Mouse (Mus musculus) bone marrow macrophage, adult 2 months (primary cell): ENCODE data around the gene Exosc3. TPM values are rescaled to one million over a fixed set of nuclear protein-coding genes. Genes with fewer than 3 reads are reported as not detected.

Source experiments
- H3K27ac ChIP-seq: 2 replicates; pipeline ENCODE4 v1.5.1; 2012; ENCODE audit warnings: low read depth, low read length; ENCODE audit not compliant: insufficient read depth
- H3K4me1 ChIP-seq: 2 replicates; pipeline ENCODE4 v1.6.1; 2012; ENCODE audit warnings: low read length; ENCODE audit not compliant: control insufficient read depth, insufficient read depth
- H3K4me3 ChIP-seq: 2 replicates; pipeline ENCODE4 v1.5.1; 2012; ENCODE audit warnings: mild to moderate bottlenecking, low read length, moderate library complexity; ENCODE audit not compliant: insufficient read depth
- CTCF ChIP-seq: IDR thresholded peaks from 2 replicates; pipeline ENCODE4 v1.5.1; 2012; ENCODE audit warnings: low read depth, mild to moderate bottlenecking, low read length, moderate library complexity
- POLR2A ChIP-seq: IDR thresholded peaks from 2 replicates; pipeline ENCODE4 v1.6.1; 2012; ENCODE audit warnings: mild to moderate bottlenecking, low read depth, low read length, borderline replicate concordance
- polyA plus RNA-seq: library from polyadenylated mRNA; stranded (reverse); fragments of >200 nt; gene quantifications from 2 replicates; pipeline ENCODE4 v1.2.4, GENCODE M21; 2012; ENCODE audit not compliant: missing spikeins, insufficient read depth, insufficient read length

The Exosc3 gene
- polyA plus RNA-seq, 1 experiment = 33.4 TPM

- Histone ChIP-seq H3K4me1 (no peaks in the 10 kb centered on the region), H3K27ac (no peak overlapping the region), H3K4me3 (no peak overlapping the region)
- no peak for TF ChIP-seq CTCF
- no peak for TF ChIP-seq POLR2A
Observed at GRCm38 (mm10) chr4:45286318-45286717, 56.2 kb downstream of the Exosc3 start.

DNA sequence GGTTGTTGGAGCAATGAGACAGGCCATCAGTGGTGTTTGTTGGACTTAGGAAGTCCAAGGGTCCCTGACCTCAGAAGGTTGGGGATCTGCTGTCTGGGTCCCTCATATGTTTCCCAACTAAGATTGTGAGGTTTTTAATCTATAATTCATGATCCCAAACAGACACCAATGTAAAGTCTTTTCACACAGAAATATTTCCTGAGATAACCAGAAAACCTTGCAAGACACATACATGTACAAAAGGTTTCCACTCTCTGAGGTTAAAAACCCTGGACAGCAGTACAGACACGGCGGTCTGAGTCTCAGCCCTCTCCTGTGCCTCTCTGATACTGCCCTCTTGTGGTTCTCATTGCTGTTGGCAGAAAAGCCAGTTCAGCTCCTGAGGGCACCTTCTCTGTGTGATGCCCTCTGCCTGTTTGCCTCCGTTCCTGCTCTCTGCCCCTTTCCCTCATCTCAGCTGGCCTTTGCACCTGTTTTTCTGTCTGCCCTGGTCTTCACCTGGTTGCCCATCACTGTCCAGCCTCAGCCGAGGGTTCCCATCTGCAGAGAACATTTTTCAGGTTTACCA lies 62.5 kb downstream of the Exosc3 start:
- Histone ChIP-seq H3K4me1 (no peaks in the 10 kb centered on the region), H3K27ac (no peak overlapping the region), H3K4me3 (no peak overlapping the region)
- TF ChIP-seq CTCF = peak; percentile 71; the same call in 1 of the 2 replicates
- TF ChIP-seq POLR2A = no peak

GRCm38 (mm10) chr4:45279292-45279691 lies 63.2 kb downstream of the Exosc3 start:
- Histone ChIP-seq H3K27ac (no peak overlapping the region), H3K4me3 (no peak overlapping the region), H3K4me1 (no peaks in the 10 kb centered on the region)
- TF ChIP-seq POLR2A (no peak), CTCF (no peak)

GRCm38 (mm10) chr4:45275770-45276169 lies 66.8 kb downstream of the Exosc3 start:
- H3K4me3 ChIP-seq = no peak overlapping the region
- no peak overlapping the region for H3K27ac ChIP-seq
- TF ChIP-seq CTCF (no peak), POLR2A (no peak)
- H3K4me1 ChIP-seq = no peaks in the 10 kb centered on the region

- Histone ChIP-seq H3K4me3 (no peak overlapping the region), H3K4me1 (no peaks in the 10 kb centered on the region), H3K27ac (no peak overlapping the region)
- TF ChIP-seq CTCF = no peak
- no peak for TF ChIP-seq POLR2A
Observed at GRCm38 (mm10) chr4:45271041-45271452, 71.5 kb downstream of the Exosc3 start.

- Histone ChIP-seq H3K4me3 (no peak overlapping the region), H3K4me1 (no peaks in the 10 kb centered on the region), H3K27ac (no peak overlapping the region)
- TF ChIP-seq CTCF (no peak), POLR2A (no peak)
Observed at GRCm38 (mm10) chr4:45267883-45268282, 74.6 kb downstream of the Exosc3 start.

Other genes starting within 250 kb of the Exosc3 start
- gene Tomm5, start 234.6 kb downstream of the Exosc3 start, polyA plus RNA-seq = 87.4 and 92.1 TPM in 2 replicates
- not detected in 2 replicates for gene Frmpd1, start 157.9 kb downstream of the Exosc3 start, polyA plus RNA-seq
- 12.1 and 13.4 TPM in 2 replicates for gene Trmt10b, start 45.6 kb downstream of the Exosc3 start, polyA plus RNA-seq
- gene Dcaf10, start 631 bp downstream of the Exosc3 start, polyA plus RNA-seq = 10.8 and 10.9 TPM in 2 replicates
- gene Slc25a51, start 66.0 kb upstream of the Exosc3 start, polyA plus RNA-seq = 46.3 and 54.6 TPM in 2 replicates
- 9.8 and 14.8 TPM in 2 replicates for gene Shb, start 189.7 kb upstream of the Exosc3 start, polyA plus RNA-seq